Mouse (Mus musculus) gastrocnemius, adult 8-10 months (tissue): Measurements from ENCODE around the gene Tmem131. TPM values are rescaled to one million over a fixed set of nuclear protein-coding genes. Genes with fewer than 3 reads are reported as not detected.

Experiments
- DNase-seq, 2 experiments: peaks; one replicate each; pipeline ENCODE4 v3.0.0; 2022; ENCODE audit warnings: low spot score in 2 of 2
- total RNA-seq, 4 experiments: library from RNA; stranded (reverse); gene quantifications; 2 replicates each; pipeline ENCODE4 v1.2.4; 2022

Gene Tmem131
- total RNA-seq, 4 experiments from 2014 or later = 22.6 to 28.6 (median 27.4) TPM

- DNase-seq = no peak
Observed at GRCm38 (mm10) chr1:36889016-36889415, 54.5 kb downstream of the Tmem131 start.

DNA sequence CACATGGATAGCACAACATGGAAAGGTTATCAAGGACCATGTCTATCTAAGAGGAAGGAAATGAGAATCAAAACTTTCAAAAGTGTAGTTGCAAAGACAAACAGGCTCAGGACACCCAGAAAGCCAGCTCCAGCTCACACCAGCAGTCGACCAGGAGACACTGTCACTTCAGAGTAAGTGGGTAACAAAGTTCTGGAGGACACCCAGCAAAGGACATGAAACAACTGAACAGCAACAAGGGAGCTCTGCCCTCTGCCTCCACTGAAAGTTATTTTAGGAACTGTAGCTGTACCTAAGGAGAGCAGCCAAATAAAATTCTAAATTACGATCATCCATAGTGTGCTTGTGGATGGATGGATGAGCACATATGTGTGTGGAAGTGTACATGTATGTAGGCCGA is 56.3 kb downstream of the Tmem131 start:
- DNase-seq = no peak

GRCm38 (mm10) chr1:36886489-36886888 is 57.0 kb downstream of the Tmem131 start:
- DNase-seq = no peak

- no peak for DNase-seq
Observed at GRCm38 (mm10) chr1:36884536-36884935, 58.9 kb downstream of the Tmem131 start.

GRCm38 (mm10) chr1:36883805-36884204 is 59.7 kb downstream of the Tmem131 start:
- no peak for DNase-seq

DNA sequence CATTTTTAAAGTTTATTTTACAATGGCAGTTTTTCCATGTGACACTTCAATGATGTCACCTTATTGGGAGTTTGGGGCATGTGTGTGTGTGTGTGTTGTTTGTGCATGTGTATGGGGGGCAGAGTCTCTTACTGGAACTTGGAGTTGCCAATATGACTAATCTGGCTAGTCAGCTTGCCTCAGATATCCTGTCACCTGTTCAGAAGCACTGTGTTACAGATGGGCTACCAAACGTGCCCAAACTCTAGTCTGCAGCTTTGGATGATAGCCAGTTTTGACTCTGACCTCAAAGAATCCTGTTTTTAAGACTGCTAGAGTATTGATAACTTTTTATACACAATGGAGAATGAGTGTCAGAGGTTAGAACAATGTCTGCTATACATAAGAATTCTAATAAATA is 64.3 kb downstream of the Tmem131 start:
- no peak for DNase-seq

DNA sequence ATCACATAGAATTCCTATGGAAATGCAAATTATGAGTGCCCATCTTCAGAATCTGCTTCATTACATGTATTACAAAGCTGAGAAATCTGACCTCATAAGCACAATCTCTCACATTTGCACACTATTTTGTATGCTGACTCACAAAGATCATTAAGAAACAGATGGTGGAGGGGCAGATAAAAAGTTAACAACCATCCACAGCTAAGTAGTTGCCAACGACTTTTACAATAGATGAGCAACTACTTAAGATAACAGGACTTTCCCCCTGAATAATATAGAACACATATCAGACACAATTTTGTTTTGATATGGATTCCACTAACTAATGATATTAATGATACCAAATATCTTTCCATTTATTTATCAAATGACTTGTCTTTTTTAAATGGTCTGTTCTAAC is 66.3 kb downstream of the Tmem131 start:
- no peak for DNase-seq

DNA sequence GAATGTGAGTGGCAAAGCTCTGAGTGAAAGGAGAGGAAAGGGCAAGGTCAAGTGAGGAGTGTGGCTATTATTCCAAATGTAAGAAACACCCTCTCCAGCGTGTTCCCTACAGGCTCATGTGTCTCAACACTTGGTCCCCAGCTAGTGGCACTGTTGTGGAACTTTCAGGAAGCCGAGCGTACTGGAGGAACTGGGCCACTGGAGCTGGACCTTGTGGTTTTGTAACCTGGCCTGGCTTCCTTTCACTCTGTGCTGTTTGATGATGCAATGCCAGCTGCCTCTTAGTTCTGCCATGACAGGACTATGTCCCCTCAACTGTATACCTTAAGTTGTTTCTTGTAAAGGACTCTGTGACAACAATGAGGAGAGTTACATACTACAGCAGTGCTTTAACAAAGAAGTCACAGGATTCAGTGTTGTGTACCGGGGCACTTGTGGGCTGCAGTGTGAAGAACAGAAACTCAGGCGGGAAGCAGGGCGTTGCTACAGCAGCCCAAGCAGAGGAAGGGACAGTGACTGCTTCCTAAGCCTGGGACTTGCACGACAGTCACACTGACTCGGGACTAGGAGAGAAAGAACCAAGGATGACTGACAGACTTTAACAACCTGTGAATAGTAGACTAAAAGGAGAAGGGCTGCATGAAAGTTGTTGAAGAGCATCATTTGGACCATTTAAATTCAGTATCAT is 68.4 kb downstream of the Tmem131 start:
- peak in 1 of 2 experiments; percentile 21 for DNase-seq

- DNase-seq = no peak
Observed at GRCm38 (mm10) chr1:36871238-36871637, 72.2 kb downstream of the Tmem131 start.

DNA sequence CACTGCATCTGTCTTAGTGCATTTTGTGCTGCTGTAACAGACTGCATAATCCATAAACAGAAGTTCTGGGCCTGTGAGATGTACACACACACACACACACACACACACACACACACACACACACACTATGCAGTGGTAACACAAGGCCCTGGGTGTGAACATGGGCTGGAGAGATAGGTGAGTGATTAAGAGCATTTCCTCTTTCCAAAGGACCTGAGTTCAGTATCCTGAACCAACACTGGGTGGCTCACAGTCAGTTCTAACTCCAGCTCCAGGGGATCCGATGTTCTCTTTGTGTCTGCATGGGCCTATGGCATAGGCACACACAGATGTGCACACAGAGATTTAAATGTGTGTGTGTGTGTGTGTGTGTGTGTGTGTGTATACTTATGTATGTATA is 72.9 kb downstream of the Tmem131 start:
- no peak for DNase-seq

GRCm38 (mm10) chr1:36864757-36865156 is 78.7 kb downstream of the Tmem131 start:
- peak in 1 of 2 experiments; percentile 20 for DNase-seq

GRCm38 (mm10) chr1:36861775-36862174 is 81.7 kb downstream of the Tmem131 start:
- DNase-seq = no peak

GRCm38 (mm10) chr1:36860876-36861275 is 82.6 kb downstream of the Tmem131 start:
- no peak for DNase-seq

DNA sequence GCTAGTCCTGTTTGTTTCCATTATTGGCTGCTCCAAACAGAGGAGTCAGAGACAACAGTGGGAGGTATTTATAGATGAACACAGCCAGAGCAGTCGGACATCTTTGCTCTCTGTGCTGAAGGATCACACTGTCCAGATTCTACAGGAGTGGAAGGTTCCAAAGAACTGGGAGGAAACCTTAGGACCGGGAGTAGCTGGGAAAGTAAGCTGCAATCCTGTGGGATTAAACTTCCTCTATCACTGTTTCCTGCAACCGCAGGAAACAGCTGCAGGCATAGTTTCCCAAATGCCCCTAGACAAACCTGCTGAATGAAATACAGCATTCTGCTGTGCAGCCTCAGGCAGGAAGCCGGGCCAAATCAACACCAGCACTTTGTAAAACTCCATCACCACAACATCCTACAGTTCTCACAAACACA is 83.0 kb downstream of the Tmem131 start:
- DNase-seq = no peak

DNA sequence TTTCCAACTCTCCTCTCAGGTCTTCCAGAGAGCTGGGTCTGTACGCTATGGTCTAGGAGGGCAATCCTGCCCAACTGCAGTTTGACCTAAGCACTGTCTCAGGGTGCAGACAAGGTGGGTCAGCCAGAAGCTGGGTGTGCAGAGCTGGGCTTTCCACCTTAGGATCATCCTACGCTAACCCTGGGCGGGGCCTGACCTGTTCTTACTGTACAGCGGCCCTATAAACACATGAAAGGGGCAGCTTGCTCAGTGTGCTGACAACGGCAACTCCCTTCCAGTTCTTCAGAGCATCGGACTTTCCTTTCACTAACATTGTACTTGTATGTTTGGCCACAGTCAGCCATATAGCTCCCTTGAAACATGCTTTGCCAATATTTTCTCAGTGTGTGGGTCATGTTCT is 86.4 kb downstream of the Tmem131 start:
- no peak for DNase-seq

GRCm38 (mm10) chr1:36854198-36854765 is 89.2 kb downstream of the Tmem131 start:
- DNase-seq = no peak

DNA sequence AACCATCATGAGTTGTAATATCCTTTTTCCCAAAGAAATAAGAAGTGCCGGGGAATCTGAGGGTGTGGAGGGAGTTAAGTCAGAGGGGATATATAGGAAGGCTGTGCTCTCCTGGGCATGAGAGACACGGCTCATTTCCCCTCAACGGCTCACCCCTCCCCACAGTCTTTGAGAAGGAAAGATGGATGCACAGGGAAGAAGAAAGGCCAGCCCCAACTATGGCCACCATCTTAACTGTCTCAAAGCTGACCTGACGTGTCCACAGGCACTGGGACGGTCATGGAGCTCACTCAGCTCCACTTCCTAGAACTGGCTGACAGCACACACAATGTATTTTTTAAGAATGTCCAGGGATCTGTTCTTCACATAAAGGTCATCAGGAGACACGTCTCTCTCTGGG is 91.4 kb downstream of the Tmem131 start:
- DNase-seq = no peak

- DNase-seq = no peak
Observed at GRCm38 (mm10) chr1:36851392-36851791, 92.1 kb downstream of the Tmem131 start.

GRCm38 (mm10) chr1:36848036-36848435 is 95.4 kb downstream of the Tmem131 start:
- no peak for DNase-seq

DNA sequence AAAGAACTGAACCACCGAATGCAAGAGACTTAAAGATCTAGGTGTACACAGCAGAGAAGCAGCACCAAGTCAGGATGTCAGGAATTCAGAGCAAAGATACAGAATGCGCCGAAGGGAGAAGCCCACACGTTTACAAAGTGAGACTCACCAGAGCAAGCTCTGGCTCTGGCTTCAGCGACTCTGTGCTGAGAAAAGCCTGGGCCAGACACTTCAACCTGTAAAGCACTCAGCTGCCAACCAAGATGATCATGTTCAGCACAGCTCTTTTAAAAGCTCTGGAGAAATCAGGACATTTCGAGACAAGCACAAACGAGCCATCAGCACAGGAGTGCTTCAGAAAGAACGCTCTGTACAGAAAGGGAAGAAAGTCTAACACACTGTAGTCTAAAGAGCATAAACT is 96.2 kb downstream of the Tmem131 start:
- no peak for DNase-seq

DNA sequence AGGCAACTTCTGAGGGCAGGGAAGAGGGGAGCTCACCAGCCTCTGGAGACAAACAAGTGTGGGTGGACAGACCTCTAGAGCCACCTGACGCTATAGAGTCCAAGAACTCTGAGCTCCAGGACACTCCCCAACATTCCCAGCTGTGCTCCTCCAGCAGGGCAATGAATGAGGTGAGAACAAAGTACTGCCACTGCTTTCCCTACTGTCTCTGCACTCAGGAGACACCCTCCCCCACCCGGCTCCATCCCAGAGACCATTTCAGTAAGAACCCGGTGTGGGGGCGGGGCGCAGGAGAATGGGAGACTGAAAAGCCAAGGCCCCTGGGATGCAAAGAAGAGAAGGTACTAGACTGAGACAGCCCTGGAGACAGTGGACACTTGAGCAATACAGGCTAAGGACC is 98.4 kb downstream of the Tmem131 start:
- no peak for DNase-seq

DNA sequence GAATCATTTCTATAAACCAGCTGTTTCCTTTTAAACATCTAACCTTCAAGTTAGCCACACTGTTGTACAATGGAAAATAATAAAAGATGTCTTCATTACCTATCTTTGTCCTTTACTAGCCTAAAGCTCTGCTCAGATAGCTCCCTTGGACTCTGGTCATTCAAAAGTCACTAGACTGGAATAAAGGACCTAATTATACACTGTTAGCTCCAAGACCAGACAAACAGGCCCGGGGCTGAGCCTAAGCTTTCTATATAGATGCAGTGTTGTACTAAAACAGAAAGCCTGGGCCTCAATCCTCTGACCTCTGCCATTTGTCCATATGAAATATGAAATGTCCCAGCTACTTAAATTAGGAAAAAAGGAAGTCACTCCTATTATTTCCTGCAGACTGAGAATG is 101.7 kb downstream of the Tmem131 start:
- DNase-seq = no peak

DNA sequence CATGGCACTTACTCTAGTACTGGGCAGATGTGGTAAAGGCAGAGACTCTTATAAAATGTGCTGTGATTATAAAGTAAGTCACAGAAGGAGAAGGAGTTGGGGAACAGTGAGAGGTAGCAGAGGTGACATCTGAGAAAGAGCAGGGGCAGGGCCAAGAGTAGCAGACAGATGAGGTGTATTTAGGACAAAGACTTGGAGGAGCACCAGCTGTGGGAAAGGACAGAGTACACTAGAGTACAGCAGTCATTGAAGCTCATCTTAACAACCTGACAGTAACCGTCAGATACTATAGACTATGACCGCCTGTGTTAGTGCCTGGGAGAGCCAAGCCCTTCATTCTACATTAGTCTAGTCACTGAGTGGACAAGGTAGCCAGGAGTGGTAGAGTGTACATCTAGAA is 102.5 kb downstream of the Tmem131 start:
- DNase-seq = no peak
